Comparison of ENCODE assay signal across 20 mouse cellular contexts in genomic region chr1:188675511-188675863, GRCm38 (mm10).
DNase-seq lines count a peak whose midpoint lies in the region; ATAC-seq and TF ChIP-seq lines count a peak whose summit lies in the region.
"Had no signal": no experiment of that assay in that cellular context is flagged by ENCODE, and none has a peak within 500 bp of the region (broad histone marks: within the 10 kb centered on the region; RNA-seq: fewer than 3 reads in every experiment).

No protein-coding gene starts in this region.

- WGBS in liver, embryonic 15.5 days (ENCODE audit: insufficient replicate concordance): 44% methylated on average over 10 of the region's 10 CpGs

- no peak overlapping the region for H3K9ac ChIP-seq in liver, embryonic 15.5 days
- H3K9ac ChIP-seq: embryonic facial prominence, embryonic 15.5 days; heart, embryonic 13.5 days; hindbrain, embryonic 12.5 days had no signal

- H3K27me3 ChIP-seq in liver, embryonic 15.5 days: no peaks in the 10 kb centered on the region
- H3K27me3 ChIP-seq: embryonic facial prominence, embryonic 15.5 days; heart, embryonic 13.5 days; hindbrain, embryonic 12.5 days had no signal

- no peaks in the 10 kb centered on the region for H3K4me1 ChIP-seq in liver, embryonic 15.5 days (replicated peaks)
- H3K4me1 ChIP-seq: embryonic facial prominence, embryonic 15.5 days; hindbrain, embryonic 12.5 days had no signal

- H3K4me3 ChIP-seq in liver, embryonic 15.5 days (replicated peaks): no peak overlapping the region
- H3K4me3 ChIP-seq in left cerebral cortex, adult 2 months: no peak overlapping the region
- H3K4me3 ChIP-seq: embryonic facial prominence, embryonic 15.5 days; heart, embryonic 13.5 days; hindbrain, embryonic 12.5 days; limb, embryonic 10.5 days had no signal

- H3K4me2 ChIP-seq in liver, embryonic 15.5 days: no peak overlapping the region
- H3K4me2 ChIP-seq: embryonic facial prominence, embryonic 15.5 days; heart, embryonic 13.5 days; hindbrain, embryonic 12.5 days; midbrain, embryonic 11.5 days had no signal

- H3K27ac ChIP-seq in liver, embryonic 15.5 days (replicated peaks): no peak overlapping the region
- no peak overlapping the region for H3K27ac ChIP-seq in left cerebral cortex, adult 2 months
- H3K27ac ChIP-seq: embryonic facial prominence, embryonic 15.5 days; heart, embryonic 13.5 days; hindbrain, embryonic 12.5 days; limb, embryonic 10.5 days; macrophage had no signal

- no peaks in the 10 kb centered on the region for H3K36me3 ChIP-seq in liver, embryonic 15.5 days (replicated peaks)
- H3K36me3 ChIP-seq: embryonic facial prominence, embryonic 15.5 days; heart, embryonic 13.5 days; hindbrain, embryonic 12.5 days; limb, embryonic 10.5 days had no signal

- no peaks in the 10 kb centered on the region for H3K9me3 ChIP-seq in liver, embryonic 15.5 days (replicated peaks)
- H3K9me3 ChIP-seq: embryonic facial prominence, embryonic 15.5 days; heart, embryonic 13.5 days; hindbrain, embryonic 12.5 days; limb, embryonic 10.5 days had no signal

- peak; percentile 85 for DNase-seq in heart, adult 11 months
- no peak for DNase-seq in heart, postnatal 10 days
- peak; percentile 13 for DNase-seq in liver
- peak; percentile 13 for DNase-seq in lung, postnatal 14 days
- DNase-seq in right cerebral cortex, postnatal 36 days (ENCODE audit: low spot score in 2 of 2): no peak
- no peak for DNase-seq in left cerebral cortex, adult 2 months (ENCODE audit: extremely low spot score in 1 of 2, low spot score in 2 of 2)
- no peak for DNase-seq in cerebellum, adult 11 months
- DNase-seq: adrenal gland, postnatal 10 days; cerebellum, adult 8-10 months; kidney, adult 18-20 months; kidney, postnatal 10 days; thymus, postnatal 14 days had no signal

- TF ChIP-seq CTCF in left cerebral cortex, adult 2 months (IDR thresholded peaks at IDR 0.05): no peak

- peak; percentile 75 for ATAC-seq in liver, embryonic 15.5 days (ENCODE audit: insufficient read depth)
- ATAC-seq: forebrain, embryonic 14.5 days had no signal

- intact Hi-C loops in heart, postnatal 10 days (cut with DNase I): no loop called here
- intact Hi-C loops in left cerebral cortex, adult 2 months (cut with DNase I): no loop called here

Comparison
In these comparisons a context has a peak if more than half of its experiments do, and no peak if none do; other contexts are left out.
1. DNase-seq: peak in heart, adult 11 months (single experiment), liver (single experiment) and lung, postnatal 14 days (single experiment); none in heart, postnatal 10 days (0 of 2), right cerebral cortex, postnatal 36 days (0 of 2), left cerebral cortex, adult 2 months (0 of 2) and cerebellum, adult 11 months (single experiment).